Mouse (Mus musculus) midbrain, postnatal 0 days (tissue): ENCODE measurements around the gene Prkcd. TPM values are rescaled to one million over a fixed set of nuclear protein-coding genes. Genes with fewer than 3 reads are reported as not detected.

ENCODE experiments used
- ATAC-seq: fragments of 200-750 bp; cut with Nextera tagmentation; 2 replicates; pipeline ENCODE4 v1.8.0; 2017; ENCODE audit warnings: moderate number of reproducible peaks, mild to moderate bottlenecking, moderate TSS enrichment, moderate library complexity; ENCODE audit not compliant: low FRiP score
- DNase-seq: peaks from one replicate; pipeline ENCODE4 v3.0.0-alpha.2; 2015; ENCODE audit warnings: low spot score
- H3K27ac ChIP-seq: fragments of 300-500 bp; sonication (generic); 2 replicates; pipeline ENCODE4 v1.5.1; 2014; ENCODE audit warnings: low read depth, mild to moderate bottlenecking, low read length, mixed read lengths
- H3K27me3 ChIP-seq: fragments of 300-500 bp; sonication (generic); 2 replicates; pipeline ENCODE4 v1.6.1; 2014; ENCODE audit warnings: low read length, control low read depth, mixed read lengths; ENCODE audit not compliant: insufficient read depth
- H3K36me3 ChIP-seq: fragments of 300-500 bp; sonication (generic); 2 replicates; pipeline ENCODE4 v1.6.1; 2014; ENCODE audit warnings: low read length, control low read depth, mixed read lengths; ENCODE audit not compliant: insufficient read depth
- H3K4me1 ChIP-seq: fragments of 300-500 bp; sonication (generic); 2 replicates; pipeline ENCODE4 v1.6.1; 2014; ENCODE audit warnings: mild to moderate bottlenecking, control low read depth, antibody characterized with exemption, low read length, mixed read lengths; ENCODE audit not compliant: insufficient read depth
- H3K4me2 ChIP-seq: fragments of 300-500 bp; sonication (generic); 2 replicates; pipeline ENCODE4 v1.6.1; 2014; ENCODE audit warnings: low read depth, mild to moderate bottlenecking, low read length, mixed read lengths; ENCODE audit not compliant: poor library complexity, severe bottlenecking
- H3K4me3 ChIP-seq: fragments of 300-500 bp; sonication (generic); 2 replicates; pipeline ENCODE4 v1.5.1; 2014; ENCODE audit warnings: low read depth, mild to moderate bottlenecking, low read length, moderate library complexity
- H3K9ac ChIP-seq: fragments of 300-500 bp; sonication (generic); replicated peaks from 2 replicates; pipeline ENCODE4 v1.6.1; 2014; ENCODE audit warnings: mild to moderate bottlenecking, low read length, moderate library complexity, mixed read lengths; ENCODE audit not compliant: poor library complexity, severe bottlenecking
- H3K9me3 ChIP-seq: fragments of 300-500 bp; sonication (generic); 2 replicates; pipeline ENCODE4 v1.6.1; 2016; ENCODE audit warnings: low read length, control low read depth
- CTCF ChIP-seq: IDR thresholded peaks from 2 replicates; pipeline ENCODE4 v1.5.1; 2016; ENCODE audit warnings: antibody characterized with exemption, mild to moderate bottlenecking
- WGBS: fragments of 180-500 bp; shearing (Covaris S2); extraction: QIAGEN DNeasy Blood & Tissue Kit; methylation state at CpG from one replicate; pipeline ENCODE4 v1.1.7; 2014; 5-methylcytosine and 5-hydroxymethylcytosine counted together
- polyA plus RNA-seq: library from polyadenylated mRNA; unstranded; fragments of >200 nt; fragmentation: Nextera tagmentation; extraction: Ambion mirVana; gene quantifications from 2 replicates; pipeline ENCODE4 v1.2.1, GENCODE M21; 2015
- total RNA-seq: library from RNA; depleted of rRNA; stranded (reverse); fragments of >200 nt; gene quantifications from 2 replicates; pipeline ENCODE4 v1.2.3, GENCODE M21; 2014

Prkcd gene
- total and polyA plus RNA-seq, 2 experiments from 2014 or later = 13.2 to 19.1 TPM

- no peaks in the 10 kb centered on the region for H3K4me1 ChIP-seq
- ATAC-seq (no peak), DNase-seq (no peak)
- peaks cover 62% of the 10 kb centered on the region for H3K36me3 ChIP-seq
- no peak overlapping the region for H3K4me3 ChIP-seq
- no peak for TF ChIP-seq CTCF
- H3K9ac ChIP-seq = no peak overlapping the region
- 91% methylated on average over 10 of the region's 10 CpGs for WGBS
- H3K9me3 ChIP-seq = no peaks in the 10 kb centered on the region
- no peaks in the 10 kb centered on the region for H3K27me3 ChIP-seq
- H3K4me2 ChIP-seq = no peak overlapping the region
- no peak overlapping the region for H3K27ac ChIP-seq
Observed at GRCm38 (mm10) chr14:30572253-30572652, 53.8 kb downstream of the Prkcd start.

DNA sequence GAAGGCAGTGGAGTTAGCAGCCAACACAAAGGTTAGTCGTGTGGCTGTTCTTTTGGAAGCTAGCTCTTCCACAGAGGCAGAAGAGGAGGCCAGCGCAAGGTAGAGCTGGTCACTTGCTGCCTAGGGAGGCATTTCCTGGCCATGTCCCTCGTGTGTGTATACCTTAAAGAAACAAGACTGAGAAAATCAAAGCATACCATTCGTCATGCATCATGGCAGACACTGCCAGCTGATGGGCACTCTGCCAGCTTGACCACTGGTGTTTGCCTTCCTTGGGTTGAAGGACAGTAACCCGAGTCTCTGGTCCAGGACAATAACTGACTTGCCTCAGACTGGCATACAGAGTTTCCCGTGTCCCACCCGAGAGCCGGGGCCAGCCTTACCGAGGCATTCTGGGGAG is 55.7 kb downstream of the Prkcd start:
- H3K36me3 ChIP-seq = peaks cover 80% of the 10 kb centered on the region
- H3K4me1 ChIP-seq = no peaks in the 10 kb centered on the region
- ATAC-seq (no peak), DNase-seq (no peak)
- no peak overlapping the region for H3K27ac ChIP-seq
- TF ChIP-seq CTCF = no peak
- no peak overlapping the region for H3K4me2 ChIP-seq
- H3K4me3 ChIP-seq = no peak overlapping the region
- 80% methylated on average over 9 of the region's 9 CpGs for WGBS
- no peaks in the 10 kb centered on the region for H3K27me3 ChIP-seq
- no peaks in the 10 kb centered on the region for H3K9me3 ChIP-seq
- no peak overlapping the region for H3K9ac ChIP-seq

DNA sequence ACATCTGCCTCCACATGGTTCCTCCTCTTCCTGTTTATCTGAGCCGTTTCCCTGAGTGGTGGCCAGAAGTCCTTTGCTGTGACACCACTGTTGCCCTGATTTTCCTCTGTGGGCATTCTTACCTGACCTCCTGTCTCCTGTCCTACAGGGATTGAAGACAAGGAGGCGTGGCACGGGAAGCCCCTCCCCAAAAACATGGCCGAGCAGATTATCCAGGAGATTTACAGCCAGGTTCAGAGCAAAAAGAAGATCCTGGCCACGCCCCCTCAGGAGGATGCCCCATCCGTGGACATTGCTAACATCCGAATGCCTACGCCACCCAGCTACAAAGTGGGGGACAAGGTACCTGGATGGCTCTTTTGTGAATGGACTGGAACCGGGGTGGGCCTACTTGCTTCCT is 58.0 kb downstream of the Prkcd start:
- no peak overlapping the region for H3K27ac ChIP-seq
- ATAC-seq (0 out of 2 replicates have a peak, but pooled peaks have one; percentile 27), DNase-seq (no peak)
- no peaks in the 10 kb centered on the region for H3K27me3 ChIP-seq
- no peak for TF ChIP-seq CTCF
- H3K9ac ChIP-seq = no peak overlapping the region
- H3K9me3 ChIP-seq = no peaks in the 10 kb centered on the region
- 91% methylated on average over 9 of the region's 9 CpGs for WGBS
- H3K4me3 ChIP-seq = no peak overlapping the region
- no peaks in the 10 kb centered on the region for H3K4me1 ChIP-seq
- H3K36me3 ChIP-seq = peaks cover 82% of the 10 kb centered on the region
- no peak overlapping the region for H3K4me2 ChIP-seq

- Histone ChIP-seq H3K4me3 (no peak overlapping the region), H3K4me1 (no peaks in the 10 kb centered on the region), H3K27ac (no peak overlapping the region), H3K9me3 (no peaks in the 10 kb centered on the region), H3K36me3 (peaks cover 69% of the 10 kb centered on the region), H3K4me2 (no peak overlapping the region), H3K27me3 (no peaks in the 10 kb centered on the region), H3K9ac (no peak overlapping the region)
- no peak for TF ChIP-seq CTCF
- 93% methylated on average over 6 of the region's 6 CpGs for WGBS
- DNase-seq (no peak), ATAC-seq (no peak)
Observed at GRCm38 (mm10) chr14:30566317-30566716, 59.7 kb downstream of the Prkcd start.

- Histone ChIP-seq H3K27me3 (no peaks in the 10 kb centered on the region), H3K27ac (no peak overlapping the region), H3K36me3 (peaks cover 71% of the 10 kb centered on the region), H3K4me1 (no peaks in the 10 kb centered on the region), H3K9me3 (no peaks in the 10 kb centered on the region), H3K4me3 (no peak overlapping the region), H3K4me2 (no peak overlapping the region), H3K9ac (no peak overlapping the region)
- TF ChIP-seq CTCF = no peak
- ATAC-seq (no peak), DNase-seq (no peak)
- WGBS = 98% methylated on average over 2 of the region's 2 CpGs
Observed at GRCm38 (mm10) chr14:30564451-30564850, 61.6 kb downstream of the Prkcd start.

DNA sequence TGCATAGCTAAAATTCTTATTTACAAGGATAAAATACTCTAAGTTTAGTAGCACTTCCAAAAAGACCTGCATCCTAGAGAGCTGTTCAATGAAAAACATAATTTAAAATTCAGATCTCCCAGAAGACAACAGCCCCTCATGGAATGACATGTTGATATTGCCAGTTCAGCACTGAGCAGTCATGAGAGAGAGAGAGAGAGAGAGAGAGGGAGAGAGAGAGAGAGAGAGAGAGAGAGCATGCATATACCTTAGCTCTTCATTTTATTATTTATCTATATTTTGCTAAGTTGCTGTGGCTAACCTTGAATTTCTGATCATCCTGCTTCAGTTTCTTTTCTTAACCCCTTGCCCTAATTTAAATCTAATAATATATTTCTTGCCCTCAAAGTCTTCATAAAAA is 63.7 kb downstream of the Prkcd start:
- Histone ChIP-seq H3K9ac (no peak overlapping the region), H3K4me2 (no peak overlapping the region), H3K36me3 (peaks cover 60% of the 10 kb centered on the region), H3K4me1 (no peaks in the 10 kb centered on the region), H3K9me3 (no peaks in the 10 kb centered on the region), H3K27me3 (no peaks in the 10 kb centered on the region), H3K4me3 (no peak overlapping the region), H3K27ac (no peak overlapping the region)
- DNase-seq (no peak), ATAC-seq (no peak)
- TF ChIP-seq CTCF = no peak
